Mouse (Mus musculus): ENCODE measurements around the gene Olfr148. TPM values are rescaled to one million over a fixed set of nuclear protein-coding genes. Genes with fewer than 3 reads are reported as not detected.

Olfr148 gene
- polyA plus RNA-seq, 1 experiment from 2014 or later: not detected

Other genes with a start within 250 kb of the Olfr148 start
- gene Olfr951, start 223.2 kb upstream of the Olfr148 start, polyA plus RNA-seq (2014; fragmentation: Nextera tagmentation; extraction: Ambion mirVana): not detected in 2 replicates
- not detected in 2 replicates for gene Olfr952, start 183.5 kb upstream of the Olfr148 start, polyA plus RNA-seq (2014; fragmentation: Nextera tagmentation; extraction: Ambion mirVana)
- gene Olfr954, start 154.0 kb upstream of the Olfr148 start, polyA plus RNA-seq (2014; fragmentation: Nextera tagmentation; extraction: Ambion mirVana): not detected in 2 replicates
- not detected in 2 replicates for gene Olfr955, start 138.7 kb upstream of the Olfr148 start, polyA plus RNA-seq (2014; fragmentation: Nextera tagmentation; extraction: Ambion mirVana)
- gene Olfr44, start 116.7 kb upstream of the Olfr148 start, polyA plus RNA-seq (2014; fragmentation: Nextera tagmentation; extraction: Ambion mirVana): not detected in 2 replicates
- not detected in 2 replicates for gene Olfr957, start 94.8 kb upstream of the Olfr148 start, polyA plus RNA-seq (2014; fragmentation: Nextera tagmentation; extraction: Ambion mirVana)
- not detected in 2 replicates for gene Olfr958, start 56.6 kb upstream of the Olfr148 start, polyA plus RNA-seq (2014; fragmentation: Nextera tagmentation; extraction: Ambion mirVana)
- gene Olfr959, start 35.1 kb upstream of the Olfr148 start, polyA plus RNA-seq (2014; fragmentation: Nextera tagmentation; extraction: Ambion mirVana): not detected in 2 replicates
- 127 and 131 TPM in 2 replicates for gene AW551984, start 6.3 kb upstream of the Olfr148 start, polyA plus RNA-seq (2014; fragmentation: Nextera tagmentation; extraction: Ambion mirVana)
- not detected in 2 replicates for gene Olfr960, start 10.7 kb downstream of the Olfr148 start, polyA plus RNA-seq (2014; fragmentation: Nextera tagmentation; extraction: Ambion mirVana)
- gene Olfr961, start 34.4 kb downstream of the Olfr148 start, polyA plus RNA-seq (2014; fragmentation: Nextera tagmentation; extraction: Ambion mirVana): not detected in 2 replicates
- not detected in 2 replicates for gene Olfr963, start 56.5 kb downstream of the Olfr148 start, polyA plus RNA-seq (2014; fragmentation: Nextera tagmentation; extraction: Ambion mirVana)
- gene Olfr149, start 96.5 kb downstream of the Olfr148 start, polyA plus RNA-seq (2014; fragmentation: Nextera tagmentation; extraction: Ambion mirVana): 0.12 TPM in 1 of 2 replicates, not detected in the other
- not detected in 2 replicates for gene Olfr965, start 100.7 kb downstream of the Olfr148 start, polyA plus RNA-seq (2014; fragmentation: Nextera tagmentation; extraction: Ambion mirVana)
- not detected in 2 replicates for gene Olfr150, start 120.3 kb downstream of the Olfr148 start, polyA plus RNA-seq (2014; fragmentation: Nextera tagmentation; extraction: Ambion mirVana)
- gene Olfr967, start 135.6 kb downstream of the Olfr148 start, polyA plus RNA-seq (2014; fragmentation: Nextera tagmentation; extraction: Ambion mirVana): not detected in 2 replicates
- not detected in 2 replicates for gene Olfr968, start 172.6 kb downstream of the Olfr148 start, polyA plus RNA-seq (2014; fragmentation: Nextera tagmentation; extraction: Ambion mirVana)
- not detected in 2 replicates for gene Olfr969, start 180.3 kb downstream of the Olfr148 start, polyA plus RNA-seq (2014; fragmentation: Nextera tagmentation; extraction: Ambion mirVana)
- not detected in 2 replicates for gene Olfr970, start 198.2 kb downstream of the Olfr148 start, polyA plus RNA-seq (2014; fragmentation: Nextera tagmentation; extraction: Ambion mirVana)
- not detected in 2 replicates for gene Olfr971, start 226.2 kb downstream of the Olfr148 start, polyA plus RNA-seq (2014; fragmentation: Nextera tagmentation; extraction: Ambion mirVana)

Data from midbrain, embryonic 14.5 days (tissue).